Mouse (Mus musculus) testis, adult 2 months (tissue): ENCODE data around the gene Wars2. TPM values are rescaled to one million over a fixed set of nuclear protein-coding genes. Genes with fewer than 3 reads are reported as not detected.

Experiments
- H3K27ac ChIP-seq: fragments of 200-500 bp; 2 replicates; pipeline ENCODE4 v1.5.1; 2012; ENCODE audit warnings: low read depth, low read length; ENCODE audit not compliant: control insufficient read depth, insufficient read depth
- H3K27me3 ChIP-seq: fragments of 200-500 bp; 2 replicates; pipeline ENCODE4 v1.6.1; 2012; ENCODE audit warnings: mild to moderate bottlenecking, low read length, moderate library complexity; ENCODE audit not compliant: control insufficient read depth, insufficient read depth
- H3K36me3 ChIP-seq: fragments of 200-500 bp; 2 replicates; pipeline ENCODE4 v1.6.1; 2012; ENCODE audit warnings: mild to moderate bottlenecking, low read length; ENCODE audit not compliant: control insufficient read depth, insufficient read depth
- H3K4me1 ChIP-seq: fragments of 200-500 bp; 2 replicates; pipeline ENCODE4 v1.6.1; 2012; ENCODE audit warnings: low read length; ENCODE audit not compliant: control insufficient read depth, insufficient read depth
- H3K4me3 ChIP-seq: fragments of 200-500 bp; 2 replicates; pipeline ENCODE4 v1.5.1; 2012; ENCODE audit warnings: low read depth, mild to moderate bottlenecking, low read length, moderate library complexity, mixed read lengths; ENCODE audit not compliant: control insufficient read depth
- CTCF ChIP-seq: fragments of 200-500 bp; IDR thresholded peaks from 2 replicates; pipeline ENCODE4 v1.5.1; 2012; ENCODE audit warnings: low read depth, mild to moderate bottlenecking, inconsistent platforms, low read length, moderate library complexity; ENCODE audit not compliant: control insufficient read depth, insufficient read depth, insufficient replicate concordance
- POLR2A ChIP-seq: fragments of 200-500 bp; IDR thresholded peaks from 2 replicates; pipeline ENCODE4 v1.6.1; 2012; ENCODE audit warnings: low read depth, mild to moderate bottlenecking, inconsistent platforms, low read length, moderate library complexity; ENCODE audit not compliant: control insufficient read depth
- polyA plus RNA-seq: library from polyadenylated mRNA; depleted of rRNA; stranded (reverse); fragments of >200 nt; gene quantifications from 2 replicates; pipeline ENCODE4 v1.2.3, GENCODE M21; 2012

Wars2 gene
- polyA plus RNA-seq, 1 experiment = 1.8 TPM

DNA sequence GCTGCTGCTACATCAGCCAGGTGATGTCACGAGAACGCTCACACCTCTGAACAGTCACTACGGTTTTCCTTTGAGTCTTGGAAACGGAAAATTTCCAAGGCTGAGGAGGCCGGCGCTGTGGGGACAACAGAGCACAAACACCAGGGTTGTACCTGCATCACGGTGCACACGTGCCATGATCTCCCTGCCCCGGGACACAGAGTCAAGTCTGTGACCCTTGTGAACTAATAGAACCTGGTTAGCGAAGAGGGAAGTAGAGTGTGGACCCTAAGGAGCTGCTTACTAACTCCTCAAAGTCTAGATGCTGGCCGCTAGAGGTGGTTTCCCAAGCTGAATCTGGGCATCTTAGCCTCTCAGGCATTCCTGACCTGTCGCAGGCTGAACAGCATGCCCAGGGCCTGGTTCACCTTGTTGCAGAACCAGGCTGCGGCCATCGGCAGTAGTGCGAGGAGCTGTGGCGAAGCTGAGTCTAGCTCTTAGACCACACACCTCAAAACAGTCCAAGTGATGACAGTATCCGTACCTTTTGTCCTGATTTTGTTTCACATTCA, 93.5 kb downstream of the Wars2 start:
- H3K27me3 ChIP-seq = 0 out of 2 replicates have a peak, but pooled peaks cover 3% of the 10 kb centered on the region
- H3K4me1 ChIP-seq = peaks cover 11% of the 10 kb centered on the region
- H3K4me3 ChIP-seq = no peak overlapping the region; the same call in 1 of the 2 replicates
- no peaks in the 10 kb centered on the region for H3K36me3 ChIP-seq
- H3K27ac ChIP-seq = no peak overlapping the region
- TF ChIP-seq POLR2A = no peak
- TF ChIP-seq CTCF = no peak

DNA sequence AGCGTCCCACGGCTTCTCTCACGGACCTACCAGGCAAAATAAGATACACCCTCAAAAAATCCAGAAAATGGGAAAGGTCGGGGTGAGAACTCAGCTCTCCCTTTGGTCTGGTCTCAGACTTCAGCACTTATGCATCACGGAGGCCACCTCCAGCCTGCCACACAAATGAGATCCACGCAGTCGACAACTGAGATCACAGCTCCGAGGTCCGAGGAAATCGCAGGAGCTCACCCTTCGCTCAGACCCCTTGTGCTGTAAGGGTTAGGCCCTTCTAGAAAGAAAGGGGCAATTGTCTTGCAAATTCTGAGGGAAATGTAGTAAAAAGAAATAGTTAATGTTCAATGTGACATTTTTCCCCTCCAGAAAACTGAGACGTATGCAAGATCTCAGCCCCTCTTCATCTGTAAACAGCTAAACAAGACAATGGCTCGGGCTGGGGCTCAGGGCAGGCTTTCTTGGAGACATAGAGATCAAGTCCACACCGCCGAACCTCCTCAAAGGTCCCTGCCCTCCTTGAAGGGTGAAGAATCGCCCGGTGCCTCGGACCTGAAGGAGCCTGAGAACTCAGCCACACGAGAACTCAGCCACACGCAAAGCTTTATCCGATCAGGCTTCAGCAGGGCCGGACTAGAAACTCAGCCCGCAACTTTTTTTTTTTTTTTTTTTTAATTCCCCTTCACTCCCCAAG, 94.4 kb downstream of the Wars2 start:
- Histone ChIP-seq H3K27me3 (peaks cover 6% of the 10 kb centered on the region; the same call in 1 of the 2 replicates), H3K27ac (no peak overlapping the region), H3K4me3 (no peak overlapping the region), H3K36me3 (no peaks in the 10 kb centered on the region), H3K4me1 (peaks cover 13% of the 10 kb centered on the region)
- TF ChIP-seq POLR2A = no peak
- TF ChIP-seq CTCF = no peak

DNA sequence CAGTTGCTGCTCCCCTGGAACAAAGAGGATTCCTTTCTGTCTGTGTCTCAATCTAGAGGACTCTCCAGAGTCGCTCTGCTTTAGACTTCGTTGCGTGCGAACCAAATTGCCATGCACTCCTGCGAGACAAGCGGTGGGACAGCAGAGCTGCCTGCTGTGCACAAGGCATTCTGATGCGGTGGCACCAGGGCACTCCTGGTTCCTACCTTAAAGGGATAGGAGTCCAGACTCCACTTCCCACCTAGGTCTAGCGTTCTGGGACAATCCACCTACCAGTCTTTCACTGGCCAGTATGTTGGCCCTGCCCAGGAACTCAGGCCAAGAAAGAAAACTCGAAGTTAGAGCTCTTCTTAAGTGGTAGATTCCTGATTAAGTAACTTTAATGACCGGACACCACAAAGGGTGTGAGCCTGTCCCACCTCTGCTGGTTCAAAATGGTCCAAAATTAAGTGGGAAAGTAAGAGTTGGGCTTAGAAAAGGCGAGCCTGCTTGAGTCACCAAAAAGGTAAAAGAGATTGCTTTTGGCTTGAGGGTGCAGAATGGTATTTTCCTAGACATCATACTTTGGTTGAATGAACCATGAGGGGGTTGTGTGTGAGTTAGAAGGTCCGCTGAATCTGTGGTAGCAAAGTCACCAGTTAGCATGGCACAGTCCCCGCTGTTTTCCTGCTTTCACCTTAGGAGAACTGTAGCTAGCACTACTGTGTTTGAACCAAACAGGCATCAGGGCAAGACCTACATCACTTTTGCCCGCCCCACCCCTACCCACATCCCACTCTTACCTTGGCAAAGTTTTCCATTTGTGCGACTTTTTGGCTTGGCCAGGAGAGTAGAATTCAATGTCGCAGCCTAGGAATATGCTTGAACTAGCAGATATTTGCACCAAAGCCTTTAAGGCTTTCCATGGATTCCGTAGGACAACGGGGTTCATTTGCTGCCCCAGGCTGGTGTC, 95.2 kb downstream of the Wars2 start:
- Histone ChIP-seq H3K27me3 (peaks cover 9% of the 10 kb centered on the region), H3K4me1 (peaks cover 14% of the 10 kb centered on the region), H3K36me3 (no peaks in the 10 kb centered on the region), H3K27ac (no peak overlapping the region), H3K4me3 (no peak overlapping the region)
- TF ChIP-seq CTCF = no peak
- TF ChIP-seq POLR2A = no peak

- H3K27me3 ChIP-seq = peaks cover 9% of the 10 kb centered on the region
Measured at GRCm38 (mm10) chr3:99238691-99239090, 97.8 kb downstream of the Wars2 start.

GRCm38 (mm10) chr3:99239301-99240045, 98.6 kb downstream of the Wars2 start:
- no peak for TF ChIP-seq POLR2A
- no peak for TF ChIP-seq CTCF
- Histone ChIP-seq H3K27me3 (peaks cover 9% of the 10 kb centered on the region), H3K4me3 (no peak overlapping the region), H3K36me3 (no peaks in the 10 kb centered on the region), H3K4me1 (peaks cover 11% of the 10 kb centered on the region), H3K27ac (no peak overlapping the region)

More at GRCm38 (mm10) chr3:99238691-99239090, 97.8 kb downstream of the Wars2 start:
- Histone ChIP-seq H3K4me3 (no peak overlapping the region), H3K36me3 (no peaks in the 10 kb centered on the region), H3K27ac (no peak overlapping the region), H3K4me1 (peaks cover 14% of the 10 kb centered on the region)
- no peak for TF ChIP-seq CTCF

GRCm38 (mm10) chr3:99240213-99240720, 99.4 kb downstream of the Wars2 start, which contains the start of gene Tbx15:
Tbx15 (plus strand) TSS chr3:99240381.
- H3K36me3 ChIP-seq = no peaks in the 10 kb centered on the region
- H3K4me1 ChIP-seq = peaks cover 5% of the 10 kb centered on the region
- no peak for TF ChIP-seq CTCF
- TF ChIP-seq POLR2A = no peak
- no peak within 1 kb of the TSS; the same call in 1 of the 2 replicates for H3K4me3 ChIP-seq
- H3K27me3 ChIP-seq = peaks cover 7% of the 10 kb centered on the region
- no peak within 1 kb of the TSS for H3K27ac ChIP-seq
